In the genomic region with DNA sequence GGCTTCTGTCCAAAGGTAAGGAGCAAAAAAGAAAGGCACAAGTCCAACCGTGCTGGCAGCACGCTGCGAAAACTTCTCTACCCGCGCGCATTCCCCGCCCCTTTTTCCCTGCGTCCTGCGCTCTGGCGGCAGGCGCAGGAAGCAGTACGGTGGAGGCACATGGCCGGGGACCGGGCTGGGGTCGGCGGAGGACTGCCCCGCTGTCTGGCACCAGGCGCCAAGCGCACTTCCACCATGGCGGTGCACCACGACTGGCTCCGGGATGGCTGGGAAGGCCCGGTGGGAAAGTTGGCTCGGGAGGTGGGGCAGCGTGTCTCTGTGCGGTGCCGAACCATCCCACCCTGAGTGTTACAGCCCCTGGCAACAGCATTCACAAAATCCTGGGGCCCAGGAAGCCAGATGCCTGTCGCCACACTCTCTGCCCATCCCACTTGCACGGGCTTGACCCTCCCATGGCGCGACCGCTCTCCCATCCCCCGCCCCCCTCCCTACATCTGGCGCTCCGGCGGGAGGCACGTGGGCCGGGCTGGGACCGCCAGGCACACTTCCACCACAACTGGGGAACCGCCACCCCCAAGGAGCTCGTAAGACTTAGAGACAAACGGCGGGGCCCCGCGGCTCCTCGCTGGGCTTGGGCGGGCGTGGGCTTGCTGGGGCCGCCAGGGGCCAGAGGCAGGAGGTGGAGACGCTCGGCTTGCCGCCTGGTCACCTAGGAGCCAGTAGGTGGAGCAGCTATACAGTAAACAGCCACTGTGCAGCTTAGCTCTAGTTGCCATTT, we compare ENCODE assay signal across 8 mouse cellular contexts. TPM values are rescaled to one million over a fixed set of nuclear protein-coding genes. Genes with fewer than 3 reads are reported as not detected.
A peak's percentile ranks its signal among the peaks of the same experiment; 100 is the strongest.
DNase-seq lines count a peak whose midpoint lies in the region; ATAC-seq lines count a peak whose summit lies in the region.

No protein-coding gene starts in this region.

- H3K36me3 ChIP-seq in hindbrain, embryonic 14.5 days (replicated peaks; ENCODE audit: control insufficient read depth, insufficient read depth) = no peaks in the 10 kb centered on the region

- no peaks in the 10 kb centered on the region for H3K4me1 ChIP-seq in hindbrain, embryonic 14.5 days (replicated peaks; ENCODE audit: control insufficient read depth, insufficient read depth, low read length)

- H3K9ac ChIP-seq in hindbrain, embryonic 14.5 days = peak overlapping the region; percentile 61

- peak overlapping the region; percentile 84 for H3K4me2 ChIP-seq in hindbrain, embryonic 14.5 days (replicated peaks)

- H3K27me3 ChIP-seq in hindbrain, embryonic 14.5 days (ENCODE audit: control insufficient read depth, insufficient read depth, low read length) = no peaks in the 10 kb centered on the region

- peak; percentile 96 for ATAC-seq in hindbrain, embryonic 14.5 days (ENCODE audit: low FRiP score)

- no peaks in the 10 kb centered on the region for H3K9me3 ChIP-seq in hindbrain, embryonic 14.5 days (ENCODE audit: control insufficient read depth, low read length)

- peak; percentile 4 for DNase-seq in adipocyte (ENCODE audit: low spot score)
- peak; percentile 64 to 76 for DNase-seq in cerebellum, postnatal 25 days
- DNase-seq in gastrocnemius, adult 18-20 months (ENCODE audit: low spot score) = peak; percentile 11
- peak; percentile 77 for DNase-seq in hindbrain, embryonic 14.5 days (ENCODE audit: low spot score)
- peak; percentile 26 for DNase-seq in left cerebral cortex, adult 11 months (ENCODE audit: low spot score)
- peak; percentile 16 for DNase-seq in lung, postnatal 25 days (ENCODE audit: low spot score)
- DNase-seq in retina, postnatal 7 days (ENCODE audit: low read depth, low spot score) = peak; percentile 42
- DNase-seq in urinary bladder, postnatal 36 days (ENCODE audit: low spot score in 2 of 2) = peak; percentile 27 to 54

- peak overlapping the region; percentile 70 for H3K27ac ChIP-seq in hindbrain, embryonic 14.5 days

- H3K4me3 ChIP-seq in hindbrain, embryonic 14.5 days (replicated peaks; ENCODE audit: low read length) = peak overlapping the region; percentile 69

- WGBS in hindbrain, embryonic 14.5 days = under 1% methylated on average over 52 of the region's 52 CpGs

RNA-seq across cellular contexts. Expression of a gene that starts 22.0 kb away (rescaled TPM):
- total RNA-seq in gastrocnemius, adult 18-20 months (2021) = not detected
- not detected in 2 replicates for polyA plus RNA-seq in hindbrain, embryonic 14.5 days (2014; fragmentation: Nextera tagmentation; extraction: Ambion mirVana)

RNA-seq across cellular contexts. Expression of a gene that starts 28.6 kb away (rescaled TPM):
- total RNA-seq in gastrocnemius, adult 18-20 months (2021) = not detected
- not detected in 2 replicates for polyA plus RNA-seq in hindbrain, embryonic 14.5 days (2014; fragmentation: Nextera tagmentation; extraction: Ambion mirVana)

Comparison
In these comparisons a context has a peak if more than half of its experiments do, and no peak if none do; other contexts are left out.
1. Peak in every context shown above with its lines: DNase-seq, ATAC-seq, H3K4me3 ChIP-seq and H3K27ac ChIP-seq.
2. DNase-seq: peak in every context shown above with its lines; median percentile 77 in hindbrain, embryonic 14.5 days; 70 in cerebellum, postnatal 25 days; 42 in retina, postnatal 7 days; 40 in urinary bladder, postnatal 36 days; 26 in left cerebral cortex, adult 11 months; 16 in lung, postnatal 25 days; 11 in gastrocnemius, adult 18-20 months; 4 in adipocyte.